Mouse (Mus musculus) ES-Bruce4 (cell line): ENCODE measurements around the gene Slc25a5. TPM values are rescaled to one million over a fixed set of nuclear protein-coding genes. Genes with fewer than 3 reads are reported as not detected.

Experiments
- H3K27ac ChIP-seq: 2 replicates; pipeline ENCODE4 v1.5.1; 2012; ENCODE audit warnings: low read length, inconsistent platforms; ENCODE audit not compliant: insufficient read depth
- H3K27me3 ChIP-seq: 2 replicates; pipeline ENCODE4 v1.6.1; 2012; ENCODE audit warnings: mild to moderate bottlenecking, low read length, inconsistent platforms; ENCODE audit not compliant: control insufficient read depth, poor library complexity, insufficient read depth, severe bottlenecking
- H3K36me3 ChIP-seq: 2 replicates; pipeline ENCODE4 v1.6.1; 2012; ENCODE audit warnings: inconsistent platforms, mild to moderate bottlenecking, low read length, moderate library complexity; ENCODE audit not compliant: control insufficient read depth, poor library complexity, insufficient read depth, severe bottlenecking
- H3K4me1 ChIP-seq: one replicate; pipeline ENCODE4 v1.8.1; 2011; ENCODE audit warnings: low read length; ENCODE audit not compliant: control insufficient read depth, insufficient read depth
- H3K4me3 ChIP-seq: 2 replicates; pipeline ENCODE4 v1.5.1; 2011; ENCODE audit warnings: low read depth, mild to moderate bottlenecking, low read length
- H3K9ac ChIP-seq: 2 replicates; pipeline ENCODE4 v1.6.1; 2012; ENCODE audit warnings: low read depth, mild to moderate bottlenecking, inconsistent platforms; ENCODE audit not compliant: poor library complexity, severe bottlenecking
- H3K9me3 ChIP-seq: replicated peaks from 2 replicates; pipeline ENCODE4 v1.6.1; 2012; ENCODE audit warnings: mild to moderate bottlenecking, low read length, inconsistent platforms; ENCODE audit not compliant: control insufficient read depth, poor library complexity, insufficient read depth, severe bottlenecking
- CTCF ChIP-seq: IDR thresholded peaks from one replicate; pipeline ENCODE4 v1.8.1; 2011; ENCODE audit warnings: low read depth, low read length
- EP300 ChIP-seq: IDR thresholded peaks from 2 replicates; pipeline ENCODE4 v1.6.1; 2011; ENCODE audit warnings: low read depth, low read length; ENCODE audit not compliant: insufficient read depth
- POLR2A ChIP-seq: IDR thresholded peaks from one replicate; pipeline ENCODE4 v1.8.1; 2011; ENCODE audit warnings: low read length; ENCODE audit not compliant: insufficient read depth
- polyA plus RNA-seq: library from polyadenylated mRNA; stranded (reverse); fragments of >200 nt; gene quantifications from 2 replicates; pipeline ENCODE4 v1.2.4, GENCODE M21; 2011; ENCODE audit warnings: low read depth; ENCODE audit not compliant: missing spikeins, insufficient read depth, insufficient read length

Gene Slc25a5
- polyA plus RNA-seq = 680 TPM in 2 replicates

DNA sequence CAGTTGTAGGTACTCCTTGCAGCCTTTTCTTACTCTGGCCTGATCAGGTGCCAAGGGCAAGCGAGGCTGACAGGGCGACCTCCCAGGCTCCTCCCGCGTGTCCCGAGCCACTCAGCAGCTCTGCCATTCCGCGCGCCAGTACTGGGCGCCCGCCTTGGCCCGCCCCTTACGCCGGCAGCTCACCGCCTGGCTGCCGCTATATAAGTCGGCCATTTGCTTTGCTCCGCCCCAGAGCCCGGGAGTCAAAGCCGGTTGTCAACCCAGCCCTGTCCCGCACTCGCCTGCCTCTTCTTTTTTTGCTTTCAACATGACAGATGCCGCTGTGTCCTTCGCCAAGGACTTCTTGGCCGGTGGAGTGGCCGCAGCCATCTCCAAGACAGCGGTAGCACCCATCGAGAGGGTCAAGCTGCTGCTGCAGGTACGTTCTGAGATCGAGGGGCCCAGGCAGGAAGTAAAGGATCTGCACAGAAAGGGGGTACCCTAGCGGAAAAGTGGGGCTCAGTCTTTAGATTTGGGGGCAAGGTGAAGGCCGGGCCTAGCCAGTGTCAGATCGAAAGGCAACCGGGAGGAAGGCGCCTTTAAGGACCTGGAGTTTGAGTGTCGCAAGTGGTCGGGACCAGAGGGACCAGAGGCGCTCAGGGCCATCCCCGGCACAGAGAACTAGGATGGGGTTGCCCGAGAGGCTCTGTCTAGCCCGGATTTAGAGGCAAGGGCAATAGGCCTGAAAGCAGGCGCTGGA lies at the start of gene Slc25a5:
TSS of gene Slc25a5 (plus strand) at position 228 of the 739 bp plus-strand sequence.
- H3K4me1 ChIP-seq = peaks cover 3% of the 10 kb centered on the region
- H3K36me3 ChIP-seq = peaks cover 19% of the 10 kb centered on the region
- H3K27me3 ChIP-seq = no peaks in the 10 kb centered on the region
- H3K9me3 ChIP-seq = no peaks in the 10 kb centered on the region
- peak within 1 kb of the TSS; percentile 86 for H3K4me3 ChIP-seq
- peak within 1 kb of the TSS; percentile 75 for H3K27ac ChIP-seq
- TF ChIP-seq CTCF = no peak
- no peak for TF ChIP-seq EP300
- peak; percentile 39 for TF ChIP-seq POLR2A
- peak within 1 kb of the TSS; percentile 96 for H3K9ac ChIP-seq

- H3K36me3 ChIP-seq = no peaks in the 10 kb centered on the region
- no peak overlapping the region for H3K9ac ChIP-seq
- no peaks in the 10 kb centered on the region for H3K4me1 ChIP-seq
- TF ChIP-seq CTCF (no peak), EP300 (no peak), POLR2A (no peak)
- no peak overlapping the region for H3K27ac ChIP-seq
- no peaks in the 10 kb centered on the region for H3K9me3 ChIP-seq
- no peak overlapping the region for H3K4me3 ChIP-seq
- no peaks in the 10 kb centered on the region for H3K27me3 ChIP-seq
Measured at GRCm38 (mm10) chrX:36746789-36747188, 48.7 kb upstream of the Slc25a5 start.

DNA sequence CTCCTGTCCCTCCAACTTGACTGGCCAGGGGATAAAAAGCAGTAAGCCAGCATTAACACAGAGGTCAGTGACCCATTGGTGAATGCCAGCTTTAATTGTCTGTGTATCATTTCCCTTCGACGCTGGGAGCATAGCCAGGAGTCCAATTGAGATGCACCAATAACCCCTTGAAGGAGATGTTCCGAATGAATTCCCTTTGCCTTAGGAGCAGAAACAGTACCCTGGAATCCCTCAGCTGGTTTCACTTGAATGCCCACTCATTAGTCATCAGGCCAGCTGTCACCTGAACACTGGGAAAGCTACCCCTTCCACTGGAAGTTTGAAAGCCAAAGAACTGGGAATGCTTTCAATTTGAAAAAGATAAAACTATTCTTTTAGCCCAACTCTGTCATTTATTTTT lies 46.9 kb upstream of the Slc25a5 start:
- Histone ChIP-seq H3K9ac (no peak overlapping the region), H3K27ac (no peak overlapping the region), H3K36me3 (no peaks in the 10 kb centered on the region), H3K27me3 (no peaks in the 10 kb centered on the region), H3K4me1 (no peaks in the 10 kb centered on the region), H3K9me3 (no peaks in the 10 kb centered on the region), H3K4me3 (no peak overlapping the region)
- TF ChIP-seq CTCF = no peak
- no peak for TF ChIP-seq EP300

GRCm38 (mm10) chrX:36749281-36749785 lies 46.1 kb upstream of the Slc25a5 start:
- TF ChIP-seq EP300 = no peak
- TF ChIP-seq POLR2A = no peak
- no peak for TF ChIP-seq CTCF
- no peaks in the 10 kb centered on the region for H3K36me3 ChIP-seq
- no peaks in the 10 kb centered on the region for H3K4me1 ChIP-seq
- no peak overlapping the region for H3K9ac ChIP-seq
- H3K4me3 ChIP-seq = no peak overlapping the region
- no peak overlapping the region for H3K27ac ChIP-seq
- no peaks in the 10 kb centered on the region for H3K27me3 ChIP-seq
- H3K9me3 ChIP-seq = no peaks in the 10 kb centered on the region

DNA sequence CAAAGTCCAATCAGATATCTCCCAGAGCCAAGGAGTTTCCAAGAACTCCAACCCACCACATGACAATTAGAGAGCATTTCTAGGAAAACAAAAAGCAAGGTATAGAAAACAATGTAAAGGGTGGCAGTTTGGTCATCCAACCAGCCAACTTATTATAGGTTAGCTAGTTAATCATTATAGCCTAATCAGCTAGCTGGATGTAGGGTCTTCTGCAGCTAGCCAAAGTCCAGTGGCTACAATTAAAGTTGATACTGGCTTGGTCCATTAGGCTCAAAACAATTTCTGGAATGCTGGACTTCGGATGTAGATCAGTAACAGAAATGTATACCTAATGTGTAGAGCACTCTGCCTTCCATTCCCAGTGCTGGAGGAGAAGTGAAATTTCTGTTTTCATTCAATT lies 44.9 kb upstream of the Slc25a5 start:
- no peaks in the 10 kb centered on the region for H3K36me3 ChIP-seq
- TF ChIP-seq POLR2A (no peak), EP300 (no peak), CTCF (no peak)
- no peaks in the 10 kb centered on the region for H3K4me1 ChIP-seq
- no peak overlapping the region for H3K27ac ChIP-seq
- H3K4me3 ChIP-seq = no peak overlapping the region
- H3K27me3 ChIP-seq = no peaks in the 10 kb centered on the region
- no peaks in the 10 kb centered on the region for H3K9me3 ChIP-seq
- H3K9ac ChIP-seq = no peak overlapping the region

DNA sequence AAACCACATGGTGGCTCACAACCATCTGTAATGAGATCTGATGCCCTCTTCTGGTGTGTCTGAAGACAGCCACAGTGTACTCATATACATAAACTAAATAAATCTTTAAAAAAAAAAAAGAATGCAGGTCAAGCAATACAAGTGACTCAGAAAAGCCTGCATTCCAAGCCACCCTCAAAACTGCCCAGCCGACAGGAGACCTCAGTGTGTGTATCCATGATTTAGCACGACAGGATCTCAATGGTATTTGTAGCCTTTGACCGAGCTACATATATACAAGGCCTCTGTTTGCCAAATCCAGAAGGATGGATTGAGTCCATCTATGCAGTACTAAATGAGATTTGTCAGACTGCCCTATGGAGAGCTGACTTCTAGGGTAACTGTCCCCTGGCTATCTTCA lies 42.9 kb upstream of the Slc25a5 start:
- no peak overlapping the region for H3K27ac ChIP-seq
- no peaks in the 10 kb centered on the region for H3K36me3 ChIP-seq
- H3K9me3 ChIP-seq = no peaks in the 10 kb centered on the region
- H3K9ac ChIP-seq = no peak overlapping the region
- H3K27me3 ChIP-seq = no peaks in the 10 kb centered on the region
- H3K4me1 ChIP-seq = no peaks in the 10 kb centered on the region
- H3K4me3 ChIP-seq = no peak overlapping the region
- TF ChIP-seq CTCF (no peak), POLR2A (no peak), EP300 (no peak)
